Mouse (Mus musculus): ENCODE measurements around the gene Nupl2. TPM values are rescaled to one million over a fixed set of nuclear protein-coding genes. Genes with fewer than 3 reads are reported as not detected.

Gene Nupl2
- 5.0 and 6.0 TPM in 2 replicates for polyA plus RNA-seq (2015; fragmentation: Nextera tagmentation; extraction: Ambion mirVana)

GRCm38 (mm10) chr5:24164789-24165445 lies at the start of gene Nupl2:
Gene Nupl2, plus strand, starts transcription at chr5:24164963.
- H3K36me3 ChIP-seq (replicated peaks), result peaks cover 10% of the 10 kb centered on the region
- H3K9me3 ChIP-seq (replicated peaks), result no peaks in the 10 kb centered on the region
- peak within 1 kb of the TSS; percentile 63 for H3K27ac ChIP-seq (replicated peaks)
- H3K27me3 ChIP-seq, result no peaks in the 10 kb centered on the region
- peak; percentile 97 for ATAC-seq (ENCODE audit: insufficient read depth)
- peak within 1 kb of the TSS; percentile 87 for H3K4me2 ChIP-seq
- H3K4me3 ChIP-seq (replicated peaks), result peak within 1 kb of the TSS; percentile 90
- peaks cover 16% of the 10 kb centered on the region for H3K4me1 ChIP-seq (replicated peaks)
- peak within 1 kb of the TSS; percentile 91 for H3K9ac ChIP-seq
- under 1% methylated on average over 52 of the region's 52 CpGs for WGBS (ENCODE audit: insufficient replicate concordance)

GRCm38 (mm10) chr5:24122221-24122620 lies 42.5 kb upstream of the Nupl2 start:
- no peak for ATAC-seq (ENCODE audit: insufficient read depth)
- no peak overlapping the region for H3K9ac ChIP-seq
- H3K4me2 ChIP-seq, result no peak overlapping the region
- H3K36me3 ChIP-seq (replicated peaks), result peaks cover 5% of the 10 kb centered on the region; the same call in 1 of the 2 replicates
- WGBS (ENCODE audit: insufficient replicate concordance), result 84% methylated on average over 2 of the region's 2 CpGs
- no peaks in the 10 kb centered on the region for H3K9me3 ChIP-seq (replicated peaks)
- H3K27ac ChIP-seq (replicated peaks), result no peak overlapping the region
- H3K4me3 ChIP-seq (replicated peaks), result no peak overlapping the region
- no peaks in the 10 kb centered on the region for H3K27me3 ChIP-seq
- no peaks in the 10 kb centered on the region for H3K4me1 ChIP-seq (replicated peaks)

GRCm38 (mm10) chr5:24124175-24124574 lies 40.6 kb upstream of the Nupl2 start:
- no peaks in the 10 kb centered on the region for H3K27me3 ChIP-seq
- peaks cover 9% of the 10 kb centered on the region for H3K36me3 ChIP-seq (replicated peaks)
- H3K9me3 ChIP-seq (replicated peaks), result no peaks in the 10 kb centered on the region
- no peak overlapping the region for H3K27ac ChIP-seq (replicated peaks)
- H3K4me2 ChIP-seq, result no peak overlapping the region
- no peak overlapping the region for H3K4me3 ChIP-seq (replicated peaks)
- WGBS (ENCODE audit: insufficient replicate concordance), result 74% methylated on average over 1 of the region's 1 CpGs
- no peak for ATAC-seq (ENCODE audit: insufficient read depth)
- no peak overlapping the region for H3K9ac ChIP-seq
- no peaks in the 10 kb centered on the region for H3K4me1 ChIP-seq (replicated peaks)

- H3K4me3 ChIP-seq (replicated peaks), result no peak overlapping the region
- 75% methylated on average over 3 of the region's 3 CpGs for WGBS (ENCODE audit: insufficient replicate concordance)
- no peak for ATAC-seq (ENCODE audit: insufficient read depth)
- H3K4me1 ChIP-seq (replicated peaks), result no peaks in the 10 kb centered on the region
- H3K4me2 ChIP-seq, result no peak overlapping the region
- H3K27ac ChIP-seq (replicated peaks), result no peak overlapping the region
- H3K36me3 ChIP-seq (replicated peaks), result peaks cover 9% of the 10 kb centered on the region
- H3K9ac ChIP-seq, result no peak overlapping the region
- no peaks in the 10 kb centered on the region for H3K27me3 ChIP-seq
- H3K9me3 ChIP-seq (replicated peaks), result no peaks in the 10 kb centered on the region
Observed at GRCm38 (mm10) chr5:24124579-24125276, 40.0 kb upstream of the Nupl2 start.

DNA sequence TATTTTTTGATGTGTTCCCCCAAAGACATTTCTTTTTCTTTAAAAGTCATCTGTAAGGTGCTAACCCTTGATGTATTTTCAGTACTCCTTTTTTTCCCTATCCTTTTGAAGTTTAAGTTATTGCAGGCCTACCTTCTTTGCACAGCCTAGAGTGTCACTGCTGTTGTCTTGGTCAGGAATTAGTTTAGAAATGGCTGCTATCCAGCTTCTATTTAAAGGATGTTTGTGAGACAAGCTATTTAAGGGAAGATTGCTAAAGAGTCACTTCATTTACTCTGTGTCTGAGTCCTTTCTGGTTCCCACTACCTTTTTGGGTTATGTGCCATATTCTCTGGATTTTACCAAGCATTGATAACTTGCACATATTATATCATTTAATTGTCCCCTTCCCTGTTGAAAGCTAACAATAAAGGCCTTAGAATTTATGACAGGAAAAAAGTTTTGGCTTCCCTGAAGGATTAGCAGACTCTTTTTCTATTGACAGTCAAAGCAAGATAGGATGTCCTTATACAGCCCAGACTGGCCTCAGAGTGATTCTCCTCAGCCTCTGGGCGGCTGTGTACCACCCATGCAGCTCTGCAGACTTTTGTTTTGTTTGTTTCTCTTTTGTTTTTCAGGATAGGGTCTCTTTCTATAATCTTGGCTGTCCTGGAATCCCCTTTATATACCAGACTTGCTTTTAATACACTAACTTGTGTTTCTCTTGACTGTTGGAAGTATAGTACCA lies 38.7 kb upstream of the Nupl2 start:
- Histone ChIP-seq H3K4me1 (replicated peaks) (no peaks in the 10 kb centered on the region), H3K9ac (no peak overlapping the region), H3K4me3 (replicated peaks) (no peak overlapping the region), H3K4me2 (no peak overlapping the region), H3K9me3 (replicated peaks) (no peaks in the 10 kb centered on the region), H3K27ac (replicated peaks) (no peak overlapping the region), H3K27me3 (no peaks in the 10 kb centered on the region), H3K36me3 (replicated peaks) (peaks cover 15% of the 10 kb centered on the region)
- no peak for ATAC-seq (ENCODE audit: insufficient read depth)
- 66% methylated on average over 1 of the region's 1 CpGs for WGBS (ENCODE audit: insufficient replicate concordance)

DNA sequence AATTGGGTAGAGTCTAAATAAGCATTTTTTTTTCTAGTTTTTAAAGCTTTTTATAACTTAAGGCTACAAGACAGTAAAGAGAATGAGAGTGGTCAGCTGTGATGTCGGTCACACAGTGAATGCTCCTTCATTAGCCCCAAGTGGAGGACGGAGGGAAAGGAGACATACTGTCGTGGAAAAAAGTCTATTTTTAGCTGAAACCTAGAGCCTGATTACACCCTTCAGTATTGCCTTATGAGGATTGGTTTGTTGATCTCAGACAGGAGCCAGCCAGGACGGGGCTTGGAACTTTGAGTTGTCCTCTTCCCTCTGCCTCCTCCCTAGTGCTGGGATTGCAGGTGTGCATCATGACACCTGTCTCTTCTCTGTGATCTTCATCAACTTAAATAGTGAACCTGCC lies 37.8 kb upstream of the Nupl2 start:
- H3K4me2 ChIP-seq, result no peak overlapping the region
- WGBS (ENCODE audit: insufficient replicate concordance), result 75% methylated on average over 4 of the region's 4 CpGs
- H3K4me3 ChIP-seq (replicated peaks), result no peak overlapping the region
- H3K9me3 ChIP-seq (replicated peaks), result no peaks in the 10 kb centered on the region
- peaks cover 15% of the 10 kb centered on the region for H3K36me3 ChIP-seq (replicated peaks)
- H3K9ac ChIP-seq, result no peak overlapping the region
- H3K4me1 ChIP-seq (replicated peaks), result no peaks in the 10 kb centered on the region
- ATAC-seq (ENCODE audit: insufficient read depth), result no peak
- H3K27me3 ChIP-seq, result no peaks in the 10 kb centered on the region
- no peak overlapping the region for H3K27ac ChIP-seq (replicated peaks)

DNA sequence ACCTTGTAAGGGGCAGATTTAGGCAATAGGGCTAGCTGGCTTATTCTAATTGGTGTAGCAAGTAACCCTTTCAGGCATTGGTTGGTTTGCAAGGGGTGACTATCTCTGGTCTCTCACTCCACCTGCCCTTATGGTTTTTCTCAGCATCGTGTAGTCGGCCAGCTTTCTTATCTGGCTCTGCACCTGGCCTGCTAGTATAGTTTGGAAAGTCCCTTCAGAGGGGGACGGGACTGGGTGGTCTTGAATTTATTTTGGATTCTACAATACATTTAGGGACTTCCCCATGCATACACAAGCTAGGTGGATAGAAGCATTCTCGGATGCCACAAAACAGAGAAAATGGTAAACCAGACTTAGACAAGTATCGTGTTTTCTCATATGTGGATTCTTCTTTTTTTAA lies 17.8 kb upstream of the Nupl2 start:
- H3K36me3 ChIP-seq (replicated peaks), result peaks cover 81% of the 10 kb centered on the region
- no peak overlapping the region for H3K4me3 ChIP-seq (replicated peaks)
- peaks cover 6% of the 10 kb centered on the region; the same call in 1 of the 2 replicates for H3K4me1 ChIP-seq (replicated peaks)
- no peak for ATAC-seq (ENCODE audit: insufficient read depth)
- H3K9me3 ChIP-seq (replicated peaks), result no peaks in the 10 kb centered on the region
- H3K4me2 ChIP-seq, result no peak overlapping the region
- no peak overlapping the region for H3K27ac ChIP-seq (replicated peaks)
- H3K27me3 ChIP-seq, result no peaks in the 10 kb centered on the region
- no peak overlapping the region for H3K9ac ChIP-seq
- 56% methylated on average over 5 of the region's 5 CpGs for WGBS (ENCODE audit: insufficient replicate concordance)

- ATAC-seq (ENCODE audit: insufficient read depth), result peak; percentile 93
- H3K36me3 ChIP-seq (replicated peaks), result peaks cover 63% of the 10 kb centered on the region
- H3K4me3 ChIP-seq (replicated peaks), result no peak overlapping the region
- no peak overlapping the region for H3K9ac ChIP-seq
- peaks cover 6% of the 10 kb centered on the region; the same call in 1 of the 2 replicates for H3K4me1 ChIP-seq (replicated peaks)
- H3K9me3 ChIP-seq (replicated peaks), result no peaks in the 10 kb centered on the region
- no peaks in the 10 kb centered on the region for H3K27me3 ChIP-seq
- H3K4me2 ChIP-seq, result no peak overlapping the region
- H3K27ac ChIP-seq (replicated peaks), result 0 out of 2 replicates have a peak overlapping the region, but pooled peaks have one; percentile 41
Observed at GRCm38 (mm10) chr5:24152199-24152598, 12.6 kb upstream of the Nupl2 start.

DNA sequence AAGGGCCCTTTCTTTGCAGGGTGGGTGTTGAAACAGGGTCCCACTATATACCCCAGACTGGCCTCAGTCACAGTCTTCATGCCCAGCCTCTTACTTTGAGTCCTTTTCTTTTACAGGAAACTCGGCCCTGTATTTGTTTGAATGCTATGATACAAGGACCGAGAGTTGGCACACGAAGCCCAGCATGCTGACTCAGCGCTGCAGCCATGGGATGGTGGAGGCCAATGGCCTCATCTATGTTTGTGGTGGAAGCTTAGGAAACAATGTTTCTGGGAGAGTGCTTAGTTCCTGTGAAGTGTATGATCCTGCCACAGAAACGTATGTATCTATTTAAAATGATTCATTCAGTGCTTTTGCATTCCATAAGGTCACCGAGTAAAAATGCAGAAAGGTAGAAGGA lies 8.0 kb upstream of the Nupl2 start:
- 81% methylated on average over 6 of the region's 6 CpGs for WGBS (ENCODE audit: insufficient replicate concordance)
- no peaks in the 10 kb centered on the region for H3K9me3 ChIP-seq (replicated peaks)
- H3K4me2 ChIP-seq, result no peak overlapping the region
- ATAC-seq (ENCODE audit: insufficient read depth), result no peak
- H3K9ac ChIP-seq, result no peak overlapping the region
- H3K27ac ChIP-seq (replicated peaks), result no peak overlapping the region
- peaks cover 54% of the 10 kb centered on the region for H3K36me3 ChIP-seq (replicated peaks)
- H3K27me3 ChIP-seq, result no peaks in the 10 kb centered on the region
- H3K4me1 ChIP-seq (replicated peaks), result peaks cover 2% of the 10 kb centered on the region; the same call in 1 of the 2 replicates
- no peak overlapping the region for H3K4me3 ChIP-seq (replicated peaks)

DNA sequence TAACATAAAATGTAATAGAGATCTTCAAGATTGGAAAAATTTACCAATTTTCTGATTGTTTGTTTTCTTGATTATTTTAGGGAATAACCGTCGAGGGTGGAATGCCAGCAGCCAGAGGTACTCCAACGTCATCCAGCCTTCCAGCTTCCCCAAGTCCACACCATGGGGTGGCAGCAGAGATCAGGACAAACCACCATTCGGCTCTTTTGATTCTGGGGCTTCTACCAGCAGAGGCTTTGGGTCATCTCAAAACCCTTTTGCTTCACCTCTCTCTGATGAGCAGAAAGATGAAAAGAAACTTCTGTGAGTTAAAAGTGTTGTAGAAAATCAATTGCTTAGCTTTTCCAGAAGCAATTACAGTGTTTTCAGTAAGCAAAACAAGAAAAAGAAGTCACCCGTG lies 2.5 kb downstream of the Nupl2 start:
- Histone ChIP-seq H3K4me3 (replicated peaks) (no peak overlapping the region), H3K9ac (no peak overlapping the region), H3K9me3 (replicated peaks) (no peaks in the 10 kb centered on the region), H3K27me3 (no peaks in the 10 kb centered on the region), H3K4me2 (no peak overlapping the region), H3K4me1 (replicated peaks) (peaks cover 16% of the 10 kb centered on the region), H3K36me3 (replicated peaks) (peaks cover 22% of the 10 kb centered on the region), H3K27ac (replicated peaks) (no peak overlapping the region)
- no peak for ATAC-seq (ENCODE audit: insufficient read depth)
- WGBS (ENCODE audit: insufficient replicate concordance), result 59% methylated on average over 5 of the region's 5 CpGs

- Histone ChIP-seq H3K4me3 (replicated peaks) (no peak overlapping the region), H3K4me1 (replicated peaks) (peaks cover 11% of the 10 kb centered on the region), H3K4me2 (no peak overlapping the region), H3K27me3 (no peaks in the 10 kb centered on the region), H3K36me3 (replicated peaks) (peaks cover 28% of the 10 kb centered on the region), H3K27ac (replicated peaks) (no peak overlapping the region), H3K9ac (no peak overlapping the region), H3K9me3 (replicated peaks) (no peaks in the 10 kb centered on the region)
- no peak for ATAC-seq (ENCODE audit: insufficient read depth)
- 82% methylated on average over 6 of the region's 6 CpGs for WGBS (ENCODE audit: insufficient replicate concordance)
Observed at GRCm38 (mm10) chr5:24169881-24170280, 5.1 kb downstream of the Nupl2 start.
